Mouse (Mus musculus): ENCODE measurements around the gene Klk1b26. TPM values are rescaled to one million over a fixed set of nuclear protein-coding genes. Genes with fewer than 3 reads are reported as not detected.
"Not testable (repeated sequence)": the region's sequence is repeated elsewhere in the genome, so short reads cannot be mapped to it uniquely, and the experiment has no call there.

Gene Klk1b26
- not detected for total RNA-seq (2021)

DNA sequence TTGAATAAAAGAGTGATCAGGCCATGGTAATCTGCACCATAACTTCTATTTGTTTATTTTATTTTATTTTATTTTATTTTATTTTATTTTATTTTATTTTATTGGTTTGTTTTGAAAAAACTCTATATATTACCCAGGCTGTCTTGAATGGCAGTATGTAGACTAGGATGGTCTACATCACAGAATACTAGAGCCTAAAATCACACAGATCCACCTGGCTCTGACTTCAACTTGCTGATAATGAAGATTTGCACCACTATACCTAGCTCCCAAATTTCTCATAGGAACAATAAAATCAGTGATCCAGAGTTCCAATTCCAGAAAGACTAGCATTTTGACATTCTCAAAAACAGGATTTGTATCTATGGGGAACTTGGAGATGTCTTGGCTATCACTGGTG, at the start of gene Klk1b26:
Klk1b26 (plus strand) TSS at position 301 of the 400 bp plus-strand sequence.
- not testable (repeated sequence) for DNase-seq

DNA sequence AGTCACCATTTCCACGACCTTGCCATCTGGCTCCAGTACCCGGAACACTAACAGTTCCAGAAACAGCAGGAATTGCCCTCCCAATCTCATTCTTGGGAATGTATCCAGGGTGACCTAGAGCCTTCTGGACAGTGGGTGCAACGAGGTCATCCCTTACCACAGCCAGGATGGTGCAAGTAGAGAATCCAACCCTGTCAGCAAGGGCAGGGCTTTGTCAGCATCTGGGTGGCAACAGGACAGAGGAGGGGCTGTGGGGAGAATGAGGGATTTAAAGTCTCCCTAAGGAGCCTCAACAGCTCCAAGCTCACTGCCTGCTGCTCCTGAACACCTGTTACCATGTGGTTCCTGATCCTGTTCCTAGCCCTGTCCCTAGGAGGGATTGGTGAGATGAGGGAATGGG, 45.5 kb upstream of the Klk1b26 start, which contains the start of gene Klk1b1:
Klk1b1 (plus strand) TSS at position 301 of the 400 bp plus-strand sequence.
- DNase-seq = no peak

- DNase-seq = no peak
Observed at GRCm38 (mm10) chr7:43967058-43967457, 44.9 kb upstream of the Klk1b26 start.

DNA sequence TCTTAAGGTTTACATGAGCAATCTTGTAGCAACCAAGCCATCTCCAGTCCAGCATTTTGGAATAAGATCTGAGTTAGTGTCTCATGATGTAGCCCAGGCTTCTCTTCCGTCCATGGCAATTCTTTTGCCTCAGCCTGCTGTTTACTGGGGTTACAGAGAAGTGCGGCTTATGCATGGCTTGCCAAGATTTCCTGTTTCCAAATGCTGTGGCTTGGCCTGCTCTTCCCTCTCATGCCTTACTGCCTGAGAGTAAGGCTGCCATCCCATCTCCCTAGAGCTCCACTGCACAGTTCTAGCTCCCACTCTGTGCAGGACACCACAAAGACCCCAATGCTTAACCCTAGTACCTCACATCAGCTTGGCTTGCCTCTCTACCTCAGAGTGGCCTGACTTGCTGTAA, 44.4 kb upstream of the Klk1b26 start:
- no peak for DNase-seq

- DNase-seq = not testable (repeated sequence)
Observed at GRCm38 (mm10) chr7:43975761-43976160, 36.2 kb upstream of the Klk1b26 start, which contains the start of gene Klk1b9. Klk1b9 (plus strand) TSS chr7:43976061.

GRCm38 (mm10) chr7:43985657-43986056, 26.3 kb upstream of the Klk1b26 start:
- DNase-seq = no peak

GRCm38 (mm10) chr7:43994821-43995220, 17.1 kb upstream of the Klk1b26 start:
- not testable (repeated sequence) for DNase-seq

DNA sequence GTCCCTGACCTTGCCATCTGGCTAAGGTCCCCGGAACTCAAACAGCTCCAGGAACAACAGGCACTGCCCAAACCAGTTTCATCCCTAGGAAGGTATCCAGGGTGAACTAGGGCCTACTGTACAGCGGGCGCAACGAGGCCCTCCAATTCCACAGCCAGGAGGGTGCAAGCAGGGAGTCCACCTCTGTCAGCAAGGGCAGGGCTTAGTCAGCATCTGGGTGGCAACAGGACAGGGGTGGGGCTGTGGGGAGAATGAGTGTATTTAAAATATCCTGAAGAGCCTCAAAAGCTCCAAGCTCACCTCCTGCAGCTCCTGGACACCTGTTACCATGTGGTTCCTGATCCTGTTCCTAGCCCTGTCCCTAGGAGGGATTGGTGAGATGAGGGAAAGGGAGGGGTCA, 16.4 kb upstream of the Klk1b26 start, which contains the start of gene Klk1b11:
Klk1b11 (plus strand) TSS at position 301 of the 400 bp plus-strand sequence.
- DNase-seq = not testable (repeated sequence)

DNA sequence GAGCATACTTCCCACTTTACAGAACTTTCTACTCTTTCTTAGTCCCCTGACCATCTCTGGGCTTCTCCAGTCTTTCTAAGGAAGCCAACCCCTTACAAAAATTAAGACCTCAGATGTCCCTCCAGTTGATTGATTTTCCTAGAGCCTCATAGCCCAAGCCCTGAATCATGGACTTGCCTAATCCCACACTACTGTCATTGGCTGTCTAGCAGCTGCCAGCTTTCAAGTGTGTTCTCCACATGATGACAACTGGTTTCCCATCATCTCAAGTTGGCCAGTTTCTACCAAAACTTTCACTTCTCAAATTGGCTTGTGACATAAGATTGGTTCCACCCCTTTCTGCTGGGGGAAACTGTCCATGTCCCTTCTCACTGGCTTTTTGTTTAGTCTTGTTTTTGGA, 7.1 kb upstream of the Klk1b26 start:
- no peak for DNase-seq

GRCm38 (mm10) chr7:44014666-44015065, 2.7 kb downstream of the Klk1b26 start:
- not testable (repeated sequence) for DNase-seq

DNA sequence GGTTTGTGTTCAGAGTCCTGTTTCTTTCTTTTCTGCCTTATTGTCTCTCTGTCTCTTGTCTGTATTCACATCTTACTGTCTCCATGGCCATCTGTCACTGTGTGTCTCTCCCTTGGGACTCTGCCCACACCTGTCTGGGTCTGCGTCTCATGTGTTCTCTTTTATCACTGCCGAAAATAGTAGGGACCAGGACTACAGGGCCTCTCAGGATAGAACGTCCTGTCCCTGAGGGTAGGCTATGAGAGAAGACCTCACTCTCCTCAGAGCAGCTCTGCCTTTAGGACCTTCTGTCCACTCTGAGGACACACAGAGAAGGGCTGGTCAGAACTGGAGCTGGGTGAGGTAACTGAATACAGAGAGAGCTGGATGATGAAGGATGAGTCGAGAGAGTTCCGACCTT, 3.1 kb downstream of the Klk1b26 start:
- no peak for DNase-seq

DNA sequence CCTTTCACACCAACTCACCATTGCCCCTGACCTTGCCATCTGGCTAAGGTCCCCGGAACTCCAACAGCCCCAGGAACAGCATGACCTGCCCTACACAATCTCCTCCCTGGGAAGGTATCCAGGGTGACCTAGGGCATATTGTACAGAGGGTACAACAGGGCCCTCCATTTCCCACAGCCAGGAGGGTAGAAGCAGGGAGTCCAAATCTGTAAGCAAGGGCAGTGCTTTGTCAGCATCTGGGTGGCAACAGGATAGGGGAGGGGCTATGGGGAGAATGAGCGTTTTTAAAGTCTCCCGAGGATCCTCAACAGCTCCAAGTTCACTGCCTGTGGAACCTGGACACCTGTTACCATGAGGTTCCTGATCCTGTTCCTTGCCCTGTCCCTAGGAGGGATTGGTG, 40.0 kb downstream of the Klk1b26 start, which contains the start of gene Klk1b27:
Klk1b27 (plus strand) TSS at position 301 of the 400 bp plus-strand sequence.
- not testable (repeated sequence) for DNase-seq

Other genes with a start within 250 kb of the Klk1b26 start
- gene Klk12, start 243.3 kb upstream of the Klk1b26 start, total RNA-seq (2021) = not detected
- gene Klk11, start 237.6 kb upstream of the Klk1b26 start, total RNA-seq (2021) = not detected
- not detected for gene Klk10, start 231.1 kb upstream of the Klk1b26 start, total RNA-seq (2021)
- not detected for gene Klk9, start 220.3 kb upstream of the Klk1b26 start, total RNA-seq (2021)
- 10 to 100 TPM; 10.6 to 17.4 TPM for gene Klk8, start 214.6 kb upstream of the Klk1b26 start, total RNA-seq (2021)
- gene Klk7, start 200.9 kb upstream of the Klk1b26 start, total RNA-seq (2021) = not detected
- gene Klk6, start 187.7 kb upstream of the Klk1b26 start, total RNA-seq (2021) = not detected
- gene Klk5, start 170.2 kb upstream of the Klk1b26 start, total RNA-seq (2021) = not detected
- not detected for gene Klk4, start 131.0 kb upstream of the Klk1b26 start, total RNA-seq (2021)
- gene Klk15, start 78.4 kb upstream of the Klk1b26 start, total RNA-seq (2021) = not detected
- not detected for gene Klk1b8, start 61.5 kb upstream of the Klk1b26 start, total RNA-seq (2021)
- gene Klk1b1, start 45.4 kb upstream of the Klk1b26 start, total RNA-seq (2021) = not detected
- not detected for gene Klk1b9, start 36.1 kb upstream of the Klk1b26 start, total RNA-seq (2021)
- gene Klk1b11, start 16.3 kb upstream of the Klk1b26 start, total RNA-seq (2021) = not detected
- not detected for gene Klk1b27, start 40.1 kb downstream of the Klk1b26 start, total RNA-seq (2021)
- not detected for gene Klk1b21, start 90.2 kb downstream of the Klk1b26 start, total RNA-seq (2021)
- gene Klk1b22, start 100.5 kb downstream of the Klk1b26 start, total RNA-seq (2021) = not detected
- not detected for gene Klk1b16, start 124.6 kb downstream of the Klk1b26 start, total RNA-seq (2021)
- not detected for gene Klk1b24, start 176.1 kb downstream of the Klk1b26 start, total RNA-seq (2021)
- not detected for gene Klk1b3, start 186.0 kb downstream of the Klk1b26 start, total RNA-seq (2021)
- not detected for gene Klk1b4, start 195.3 kb downstream of the Klk1b26 start, total RNA-seq (2021)
- gene Klk1b5, start 203.8 kb downstream of the Klk1b26 start, total RNA-seq (2021) = not detected
- gene Klk1, start 213.2 kb downstream of the Klk1b26 start, total RNA-seq (2021) = not detected
- gene Gm36864, start 224.0 kb downstream of the Klk1b26 start, total RNA-seq (2021) = not detected
- gene 1700028J19Rik, start 234.5 kb downstream of the Klk1b26 start, total RNA-seq (2021) = under 1 TPM; 0.61 to 0.79 TPM
- 10 to 100 TPM; 72.0 to 72.7 TPM for gene 2410002F23Rik, start 234.6 kb downstream of the Klk1b26 start, total RNA-seq (2021)
- gene Acp4, start 245.2 kb downstream of the Klk1b26 start, total RNA-seq (2021) = not detected
- not detected for gene Gm15517, start 249.3 kb downstream of the Klk1b26 start, total RNA-seq (2021)